Mouse (Mus musculus): ENCODE results near the gene Shisa4. TPM values are rescaled to one million over a fixed set of nuclear protein-coding genes. Genes with fewer than 3 reads are reported as not detected.
"Not testable (repeated sequence)": the region's sequence is repeated elsewhere in the genome, so short reads cannot be mapped to it uniquely, and the experiment has no call there.

Gene Shisa4
- total and polyA plus RNA-seq, 2 experiments from 2014 or later: 13.8 to 21.0 TPM

DNA sequence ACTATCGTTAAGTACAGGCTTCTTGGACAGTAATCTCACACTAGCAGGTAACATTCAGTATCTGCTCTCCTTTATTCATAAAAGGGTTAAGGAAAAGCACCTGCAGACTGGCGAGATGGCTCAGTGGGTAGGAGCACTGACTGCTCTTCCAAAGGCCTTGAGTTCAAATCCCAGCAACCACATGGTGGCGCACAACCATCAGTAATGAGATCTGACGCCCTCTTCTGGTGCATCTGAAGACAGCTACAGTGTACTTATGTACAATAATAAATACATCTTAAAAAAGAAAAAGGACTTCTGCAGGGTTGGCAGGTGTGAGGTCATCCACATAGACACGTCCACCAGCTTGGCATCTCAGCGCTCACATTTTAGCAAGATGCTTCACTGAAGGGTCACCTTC, 6.5 kb upstream of the Shisa4 start:
- H3K27ac ChIP-seq (ENCODE audit: low read depth); H3K9me3 ChIP-seq (replicated peaks; ENCODE audit: control insufficient read depth, low read length); DNase-seq (ENCODE audit: low spot score); H3K9ac ChIP-seq (replicated peaks; ENCODE audit: low read depth, low read length); H3K4me3 ChIP-seq (ENCODE audit: low read depth, low read length); H3K27me3 ChIP-seq (ENCODE audit: control insufficient read depth, insufficient read depth, low read length); H3K4me2 ChIP-seq (ENCODE audit: low read depth, low read length); ATAC-seq (ENCODE audit: insufficient read depth, low read depth): not testable (repeated sequence)
- Histone ChIP-seq H3K36me3 (replicated peaks; ENCODE audit: control insufficient read depth, insufficient read depth, low read length) (peaks cover 43% of the 10 kb centered on the region), H3K4me1 (ENCODE audit: control insufficient read depth, insufficient read depth) (peaks cover 30% of the 10 kb centered on the region)
- peak; percentile 36 for TF ChIP-seq CTCF (IDR thresholded peaks at IDR 0.05; ENCODE audit: low read depth)
- WGBS: 58% methylated on average over 6 of the region's 6 CpGs

DNA sequence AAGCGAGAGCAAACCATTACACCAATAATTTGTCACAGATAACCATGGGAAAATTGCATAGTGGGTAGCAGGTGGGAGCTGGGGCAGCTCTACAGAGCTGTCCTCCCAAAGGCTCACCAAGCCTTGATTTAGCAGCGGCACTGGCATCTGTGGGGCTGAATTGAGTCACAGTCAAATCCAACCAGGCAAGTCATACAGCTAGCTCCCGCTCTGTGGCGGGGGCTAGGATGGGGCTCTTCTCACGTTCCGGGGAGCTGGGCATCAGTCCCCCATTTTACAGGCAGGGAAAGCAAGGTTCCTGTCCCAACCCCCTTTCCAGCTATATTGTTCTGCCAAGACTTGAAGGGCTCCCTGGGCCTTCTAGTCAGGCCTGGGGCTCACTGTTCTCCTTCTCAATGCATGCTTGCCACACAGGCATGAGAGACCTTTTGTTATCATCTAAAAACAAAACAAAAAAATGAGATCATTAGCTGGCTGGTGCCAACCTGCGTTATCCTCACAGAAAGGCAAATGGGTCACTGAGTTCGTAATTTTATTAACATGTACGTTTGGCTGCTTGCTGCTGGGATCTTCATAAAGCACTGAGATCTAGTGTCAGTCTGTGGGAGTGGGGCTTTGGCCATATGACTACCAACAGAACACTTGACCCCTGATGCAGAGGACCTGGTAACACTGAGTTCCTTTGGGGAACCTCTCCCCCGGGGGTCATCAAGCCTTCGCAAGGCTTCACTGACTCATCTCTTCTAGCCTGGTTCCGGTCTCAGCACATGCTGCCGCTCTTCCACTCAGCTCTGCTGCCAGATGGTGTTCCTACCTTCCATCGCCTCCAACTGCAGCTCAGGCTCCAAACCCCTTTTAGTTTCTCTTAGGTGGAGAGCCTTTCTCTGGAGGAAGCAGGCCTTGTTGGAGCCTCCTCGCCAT, 5.3 kb upstream of the Shisa4 start:
- no peak for DNase-seq (ENCODE audit: low spot score)
- H3K27ac ChIP-seq (ENCODE audit: low read depth): no peak overlapping the region; the same call in none of the 2 replicates
- H3K27me3 ChIP-seq (ENCODE audit: control insufficient read depth, insufficient read depth, low read length): no peaks in the 10 kb centered on the region
- ATAC-seq (ENCODE audit: insufficient read depth, low read depth): no peak
- H3K9ac ChIP-seq (replicated peaks; ENCODE audit: low read depth, low read length): no peak overlapping the region
- H3K4me3 ChIP-seq (ENCODE audit: low read depth, low read length): no peak overlapping the region
- no peaks in the 10 kb centered on the region for H3K9me3 ChIP-seq (replicated peaks; ENCODE audit: control insufficient read depth, low read length)
- peaks cover 30% of the 10 kb centered on the region for H3K36me3 ChIP-seq (replicated peaks; ENCODE audit: control insufficient read depth, insufficient read depth, low read length)
- 70% methylated on average over 15 of the region's 15 CpGs for WGBS
- peaks cover 30% of the 10 kb centered on the region for H3K4me1 ChIP-seq (ENCODE audit: control insufficient read depth, insufficient read depth)
- no peak for TF ChIP-seq CTCF (IDR thresholded peaks at IDR 0.05; ENCODE audit: low read depth)
- no peak for TF ChIP-seq EP300 (IDR thresholded peaks at IDR 0.05; ENCODE audit: low read depth)
- no peak overlapping the region for H3K4me2 ChIP-seq (ENCODE audit: low read depth, low read length)

DNA sequence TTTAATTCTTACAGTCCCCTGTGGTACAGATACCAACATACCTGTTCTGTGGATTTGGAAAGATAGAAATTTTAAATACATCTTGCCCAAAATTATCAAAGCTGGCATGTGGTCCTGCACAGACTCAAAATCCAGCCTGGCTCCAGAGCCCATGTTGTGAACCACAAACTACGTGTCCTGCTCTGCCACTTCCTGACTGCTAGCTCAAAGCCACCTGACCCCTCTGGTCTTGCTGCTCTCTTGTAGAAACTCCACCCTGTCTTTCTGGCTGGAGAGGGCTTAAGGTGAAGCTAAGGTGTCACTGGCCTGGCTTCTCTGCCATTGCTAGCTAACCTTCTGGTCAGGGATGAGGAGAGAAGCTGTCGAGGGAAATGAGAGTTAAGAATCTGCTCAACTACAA, 4.0 kb upstream of the Shisa4 start:
- H3K4me1 ChIP-seq (ENCODE audit: control insufficient read depth, insufficient read depth): peaks cover 33% of the 10 kb centered on the region
- H3K27ac ChIP-seq (ENCODE audit: low read depth): peak overlapping the region; percentile 78
- TF ChIP-seq CTCF (IDR thresholded peaks at IDR 0.05; ENCODE audit: low read depth): no peak
- no peak for TF ChIP-seq EP300 (IDR thresholded peaks at IDR 0.05; ENCODE audit: low read depth)
- H3K4me3 ChIP-seq (ENCODE audit: low read depth, low read length): no peak overlapping the region
- H3K9me3 ChIP-seq (replicated peaks; ENCODE audit: control insufficient read depth, low read length): no peaks in the 10 kb centered on the region
- ATAC-seq (ENCODE audit: insufficient read depth, low read depth) (no peak), DNase-seq (ENCODE audit: low spot score) (no peak)
- H3K4me2 ChIP-seq (ENCODE audit: low read depth, low read length): no peak overlapping the region
- H3K36me3 ChIP-seq (replicated peaks; ENCODE audit: control insufficient read depth, insufficient read depth, low read length): peaks cover 20% of the 10 kb centered on the region
- no peaks in the 10 kb centered on the region for H3K27me3 ChIP-seq (ENCODE audit: control insufficient read depth, insufficient read depth, low read length)
- WGBS: 27% methylated on average over 2 of the region's 2 CpGs
- no peak overlapping the region for H3K9ac ChIP-seq (replicated peaks; ENCODE audit: low read depth, low read length)

DNA sequence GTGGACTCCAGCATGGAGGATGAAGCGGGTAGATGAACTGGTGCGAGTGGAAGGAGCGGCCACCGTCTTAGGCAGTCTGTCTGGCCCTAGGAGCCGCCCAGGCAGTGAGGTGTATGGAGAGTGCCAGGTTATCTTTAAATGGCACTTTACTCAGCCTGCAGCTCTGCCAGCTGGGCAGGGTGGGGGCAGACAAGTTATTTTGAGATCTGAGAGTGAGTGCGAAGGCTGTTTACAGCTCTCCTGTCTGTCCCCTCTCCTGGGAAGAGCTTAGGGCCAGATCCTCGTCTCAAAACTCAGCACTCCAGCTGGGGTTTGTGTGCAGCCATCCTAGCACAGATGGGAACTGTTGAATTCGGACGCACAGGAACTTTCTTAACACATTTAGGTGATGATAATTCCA, 3.5 kb upstream of the Shisa4 start:
- H3K4me3 ChIP-seq (ENCODE audit: low read depth, low read length): no peak overlapping the region
- no peaks in the 10 kb centered on the region for H3K27me3 ChIP-seq (ENCODE audit: control insufficient read depth, insufficient read depth, low read length)
- ATAC-seq (ENCODE audit: insufficient read depth, low read depth) (peak; percentile 70), DNase-seq (ENCODE audit: low spot score) (peak; percentile 66)
- H3K27ac ChIP-seq (ENCODE audit: low read depth): peak overlapping the region; percentile 78
- H3K9me3 ChIP-seq (replicated peaks; ENCODE audit: control insufficient read depth, low read length): no peaks in the 10 kb centered on the region
- peaks cover 15% of the 10 kb centered on the region for H3K36me3 ChIP-seq (replicated peaks; ENCODE audit: control insufficient read depth, insufficient read depth, low read length)
- 0 out of 2 replicates have a peak overlapping the region, but pooled peaks have one; percentile 7 for H3K9ac ChIP-seq (replicated peaks; ENCODE audit: low read depth, low read length)
- H3K4me2 ChIP-seq (ENCODE audit: low read depth, low read length): peak overlapping the region; percentile 41
- H3K4me1 ChIP-seq (ENCODE audit: control insufficient read depth, insufficient read depth): peaks cover 33% of the 10 kb centered on the region
- 14% methylated on average over 9 of the region's 9 CpGs for WGBS
- TF ChIP-seq EP300 (IDR thresholded peaks at IDR 0.05; ENCODE audit: low read depth): no peak
- no peak for TF ChIP-seq CTCF (IDR thresholded peaks at IDR 0.05; ENCODE audit: low read depth)

DNA sequence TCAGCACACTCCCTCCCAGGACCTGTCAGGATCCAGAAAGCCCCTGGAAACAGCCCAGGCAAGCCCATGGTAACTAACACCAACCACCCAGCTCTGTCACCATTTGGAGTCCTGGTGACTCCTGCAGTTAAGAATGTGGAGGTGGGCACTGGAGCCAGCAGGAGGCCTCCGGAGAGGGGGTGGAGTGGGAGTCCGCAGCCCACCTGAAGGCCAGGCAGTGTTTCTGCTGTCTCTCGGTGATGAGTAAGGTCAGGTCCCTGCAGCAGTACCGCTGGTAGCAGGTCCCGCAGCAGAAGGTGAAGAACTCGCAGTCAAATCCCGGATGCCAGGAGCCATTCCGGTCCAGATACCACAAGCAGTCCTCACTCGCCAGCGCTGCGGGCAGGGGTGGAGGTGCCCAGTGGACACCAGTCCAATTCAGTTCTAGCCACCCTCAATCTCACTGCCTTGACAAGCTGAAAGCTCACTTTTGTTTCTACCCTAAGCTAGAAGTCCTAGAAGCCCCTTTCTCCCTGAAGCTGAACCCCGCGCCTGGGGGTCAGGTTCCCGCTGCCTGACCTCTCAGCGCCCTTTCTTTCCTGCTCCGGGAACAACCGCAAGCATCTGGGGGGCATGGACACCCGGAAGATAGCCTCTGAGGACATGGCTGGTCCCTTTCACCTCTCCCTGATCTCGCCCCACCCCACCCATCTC, 716 bp downstream of the Shisa4 start:
- Histone ChIP-seq H3K9ac (replicated peaks; ENCODE audit: low read depth, low read length) (peak overlapping the region; percentile 63), H3K4me3 (ENCODE audit: low read depth, low read length) (peak overlapping the region; percentile 57), H3K4me2 (ENCODE audit: low read depth, low read length) (peak overlapping the region; percentile 85), H3K4me1 (ENCODE audit: control insufficient read depth, insufficient read depth) (peaks cover 19% of the 10 kb centered on the region), H3K27me3 (ENCODE audit: control insufficient read depth, insufficient read depth, low read length) (peaks cover 5% of the 10 kb centered on the region; the same call in 1 of the 2 replicates), H3K27ac (ENCODE audit: low read depth) (peak overlapping the region; percentile 61), H3K9me3 (replicated peaks; ENCODE audit: control insufficient read depth, low read length) (no peaks in the 10 kb centered on the region), H3K36me3 (replicated peaks; ENCODE audit: control insufficient read depth, insufficient read depth, low read length) (no peaks in the 10 kb centered on the region)
- 3% methylated on average over 19 of the region's 19 CpGs for WGBS
- no peak for TF ChIP-seq CTCF (IDR thresholded peaks at IDR 0.05; ENCODE audit: low read depth)
- no peak for TF ChIP-seq EP300 (IDR thresholded peaks at IDR 0.05; ENCODE audit: low read depth)
- ATAC-seq (ENCODE audit: insufficient read depth, low read depth) (no peak), DNase-seq (ENCODE audit: low spot score) (no peak)
